Comparison of ENCODE assay signal across 9 mouse cellular contexts in genomic region chr13:40727731-40728625, GRCm38 (mm10). TPM values are rescaled to one million over a fixed set of nuclear protein-coding genes. Genes with fewer than 3 reads are reported as not detected.
DNase-seq lines count a peak whose midpoint lies in the region; ATAC-seq and TF ChIP-seq lines count a peak whose summit lies in the region.
"Had no signal": no experiment of that assay in that cellular context is flagged by ENCODE, and none has a peak within 500 bp of the region (broad histone marks: within the 10 kb centered on the region; RNA-seq: fewer than 3 reads in every experiment).

No protein-coding gene starts in this region.

- no peak for TF ChIP-seq CTCF in lung, adult 2 months (IDR thresholded peaks at IDR 0.05; ENCODE audit: insufficient read depth, low read length)

- no peak for TF ChIP-seq POLR2A in lung, adult 2 months (IDR thresholded peaks at IDR 0.05; ENCODE audit: borderline replicate concordance, extremely low read depth, low read depth, low read length)
- no peak for TF ChIP-seq POLR2A in limb, embryonic 14.5 days (IDR thresholded peaks at IDR 0.05; ENCODE audit: borderline replicate concordance, extremely low read depth, insufficient read depth, insufficient read length)

- H3K4me3 ChIP-seq in lung, embryonic 16.5 days (ENCODE audit: low read length): no peak overlapping the region
- no peak overlapping the region for H3K4me3 ChIP-seq in lung, adult 2 months (replicated peaks; ENCODE audit: extremely low read depth, low read depth, low read length)
- H3K4me3 ChIP-seq in forebrain, embryonic 12.5 days (replicated peaks): peak overlapping the region; percentile 28
- peak overlapping the region; percentile 51 for H3K4me3 ChIP-seq in limb, embryonic 14.5 days (replicated peaks; ENCODE audit: low read length)

- H3K4me2 ChIP-seq in lung, embryonic 16.5 days (ENCODE audit: low read depth, low read length): no peak overlapping the region
- peak overlapping the region; percentile 27 for H3K4me2 ChIP-seq in forebrain, embryonic 12.5 days
- H3K4me2 ChIP-seq in limb, embryonic 14.5 days (replicated peaks; ENCODE audit: low read depth, low read length, severe bottlenecking): peak overlapping the region; percentile 54

- H3K27ac ChIP-seq in lung, embryonic 16.5 days (ENCODE audit: low read length): no peak overlapping the region
- H3K27ac ChIP-seq in forebrain, embryonic 12.5 days: no peak overlapping the region
- peak overlapping the region; percentile 65 for H3K27ac ChIP-seq in limb, embryonic 14.5 days (replicated peaks; ENCODE audit: low read depth, low read length)

- peaks cover 73% of the 10 kb centered on the region for H3K27me3 ChIP-seq in lung, embryonic 16.5 days (ENCODE audit: control insufficient read depth, insufficient read depth, low read depth, low read length)
- H3K27me3 ChIP-seq in forebrain, embryonic 12.5 days: peaks cover 85% of the 10 kb centered on the region
- H3K27me3 ChIP-seq in limb, embryonic 14.5 days (ENCODE audit: control insufficient read depth, insufficient read depth, low read length): peaks cover 77% of the 10 kb centered on the region

- H3K9me3 ChIP-seq in lung, embryonic 16.5 days (ENCODE audit: control insufficient read depth, low read length): no peaks in the 10 kb centered on the region
- no peaks in the 10 kb centered on the region for H3K9me3 ChIP-seq in forebrain, embryonic 12.5 days
- no peaks in the 10 kb centered on the region for H3K9me3 ChIP-seq in limb, embryonic 14.5 days (ENCODE audit: control insufficient read depth, low read length)

- no peaks in the 10 kb centered on the region for H3K36me3 ChIP-seq in lung, embryonic 16.5 days (ENCODE audit: control insufficient read depth, insufficient read depth, low read length)
- H3K36me3 ChIP-seq in forebrain, embryonic 12.5 days (replicated peaks): no peaks in the 10 kb centered on the region
- no peaks in the 10 kb centered on the region for H3K36me3 ChIP-seq in limb, embryonic 14.5 days (ENCODE audit: control insufficient read depth, insufficient read depth, low read length)

- 2% methylated on average over 42 of the region's 42 CpGs for WGBS in lung, embryonic 16.5 days
- 6% methylated on average over 42 of the region's 42 CpGs for WGBS in lung, adult 2 months
- 1% methylated on average over 42 of the region's 42 CpGs for WGBS in forebrain, embryonic 12.5 days
- 2% methylated on average over 42 of the region's 42 CpGs for WGBS in limb, embryonic 14.5 days

- peak; percentile 26; the same call in 1 of the 2 replicates for ATAC-seq in lung, embryonic 16.5 days (ENCODE audit: low read depth)
- ATAC-seq in forebrain, embryonic 12.5 days (ENCODE audit: low FRiP score): no peak
- 0 out of 2 replicates have a peak, but pooled peaks have one; percentile 3 for ATAC-seq in limb, embryonic 14.5 days (ENCODE audit: low FRiP score, low read depth)
- ATAC-seq: inflammation-experienced regulatory T-cells, adult 6 months had no signal

- peaks cover 7% of the 10 kb centered on the region for H3K4me1 ChIP-seq in lung, embryonic 16.5 days (replicated peaks; ENCODE audit: control insufficient read depth, insufficient read depth, low read length)
- peaks cover 6% of the 10 kb centered on the region for H3K4me1 ChIP-seq in lung, adult 2 months (ENCODE audit: control insufficient read depth, insufficient read depth, low read length)
- peaks cover 24% of the 10 kb centered on the region for H3K4me1 ChIP-seq in forebrain, embryonic 12.5 days
- H3K4me1 ChIP-seq in limb, embryonic 14.5 days (ENCODE audit: control insufficient read depth, insufficient read depth, low read length): peaks cover 4% of the 10 kb centered on the region; the same call in 1 of the 2 replicates

- no peak overlapping the region for H3K9ac ChIP-seq in lung, embryonic 16.5 days (ENCODE audit: low read length)
- H3K9ac ChIP-seq in forebrain, embryonic 12.5 days: no peak overlapping the region
- peak overlapping the region; percentile 77 for H3K9ac ChIP-seq in limb, embryonic 14.5 days (ENCODE audit: low read depth, low read length, severe bottlenecking)

- DNase-seq in lung, adult 2 months: no peak
- no peak for DNase-seq in limb, embryonic 14.5 days (ENCODE audit: low spot score)
- peak; percentile 41 for DNase-seq in testis, postnatal 14 days (ENCODE audit: low spot score)
- no peak for DNase-seq in cerebellum, adult 18-20 months
- no peak for DNase-seq in lung, postnatal 4 days
- DNase-seq in cerebellum, adult 9-10 months: no peak

RNA-seq across cellular contexts. Expression of gene Tfap2a, which starts 10.2 kb away (rescaled TPM):
- 0.10 and 0.34 TPM in 2 replicates for polyA plus RNA-seq in lung, embryonic 16.5 days (2015; fragmentation: Nextera tagmentation; extraction: Ambion mirVana)
- 0.48 and 4.0 TPM in 2 replicates for polyA plus RNA-seq in lung, adult 2 months (2012; rRNA removed)
- polyA plus RNA-seq in forebrain, embryonic 12.5 days (2016; fragmentation: Nextera tagmentation; extraction: Ambion mirVana): 1.6 and 2.0 TPM in 2 replicates
- 21.5 and 23.9 TPM in 2 replicates for polyA plus RNA-seq in limb, embryonic 14.5 days (2012; rRNA removed)
- 9.6 and 12.8 TPM in 2 replicates for polyA plus RNA-seq in limb, embryonic 14.5 days (2014; fragmentation: Nextera tagmentation; extraction: Ambion mirVana)
- polyA plus RNA-seq: inflammation-experienced regulatory T-cells, adult 6 months had no signal

Comparison
In these comparisons a context has a peak if more than half of its experiments do, and no peak if none do; other contexts are left out.
1. H3K4me3 ChIP-seq: peak in forebrain, embryonic 12.5 days (single experiment) and limb, embryonic 14.5 days (single experiment); none in lung, embryonic 16.5 days (single experiment) and lung, adult 2 months (single experiment).